Mouse (Mus musculus) forebrain, postnatal 0 days (tissue): Measurements from ENCODE around the gene Tbc1d30. TPM values are rescaled to one million over a fixed set of nuclear protein-coding genes. Genes with fewer than 3 reads are reported as not detected.

Experiments
- ATAC-seq: fragments of 200-750 bp; cut with Nextera tagmentation; 2 replicates; pipeline ENCODE4 v1.8.0; 2017; ENCODE audit warnings: mild to moderate bottlenecking, moderate library complexity
- DNase-seq: peaks from one replicate; pipeline ENCODE4 v3.0.0-alpha.2; 2015
- H3K27ac ChIP-seq: fragments of 300-500 bp; sonication (generic); 2 replicates; pipeline ENCODE4 v1.5.1; 2014; ENCODE audit warnings: low read depth, mild to moderate bottlenecking, antibody characterized with exemption, low read length, moderate library complexity, mixed read lengths
- H3K27me3 ChIP-seq: fragments of 300-500 bp; sonication (generic); 2 replicates; pipeline ENCODE4 v1.6.1; 2014; ENCODE audit warnings: mild to moderate bottlenecking, low read length, mixed read lengths; ENCODE audit not compliant: insufficient read depth
- H3K36me3 ChIP-seq: fragments of 300-500 bp; sonication (generic); 2 replicates; pipeline ENCODE4 v1.6.1; 2014; ENCODE audit warnings: mild to moderate bottlenecking, moderate library complexity; ENCODE audit not compliant: insufficient read depth
- H3K4me1 ChIP-seq: fragments of 300-500 bp; sonication (generic); 2 replicates; pipeline ENCODE4 v1.6.1; 2014; ENCODE audit warnings: antibody characterized with exemption; ENCODE audit not compliant: insufficient read depth
- H3K4me2 ChIP-seq: fragments of 300-500 bp; sonication (generic); 2 replicates; pipeline ENCODE4 v1.6.1; 2014; ENCODE audit warnings: low read depth, mild to moderate bottlenecking, moderate library complexity
- H3K4me3 ChIP-seq: fragments of 300-500 bp; sonication (generic); 2 replicates; pipeline ENCODE4 v1.5.1; 2014; ENCODE audit warnings: low read depth, low read length, mixed read lengths
- H3K9ac ChIP-seq: fragments of 300-500 bp; sonication (generic); 2 replicates; pipeline ENCODE4 v1.6.1; 2014; ENCODE audit warnings: mild to moderate bottlenecking
- H3K9me3 ChIP-seq: fragments of 300-500 bp; sonication (generic); 2 replicates; pipeline ENCODE4 v1.6.1; 2016; ENCODE audit warnings: low read length
- CTCF ChIP-seq: sonication (generic); IDR thresholded peaks from 2 replicates; pipeline ENCODE4 v1.5.1; 2016; ENCODE audit warnings: antibody characterized with exemption, control low read depth, low read depth
- WGBS: fragments of 180-500 bp; shearing (Covaris S2); extraction: QIAGEN DNeasy Blood & Tissue Kit; methylation state at CpG from one replicate; pipeline ENCODE4 v1.1.7; 2014; 5-methylcytosine and 5-hydroxymethylcytosine counted together
- polyA plus RNA-seq: library from polyadenylated mRNA; unstranded; fragments of >200 nt; fragmentation: Nextera tagmentation; extraction: Ambion mirVana; gene quantifications from 2 replicates; pipeline ENCODE4 v1.2.1, GENCODE M21; 2015
- total RNA-seq: library from RNA; depleted of rRNA; stranded (reverse); fragments of >200 nt; gene quantifications from 2 replicates; pipeline ENCODE4 v1.2.3, GENCODE M21; 2014

Gene Tbc1d30
- total and polyA plus RNA-seq, 2 experiments from 2014 or later, result 7.5 to 36.0 TPM

GRCm38 (mm10) chr10:121242596-121242995, 108.5 kb downstream of the Tbc1d30 start:
- WGBS, result 86% methylated on average over 10 of the region's 10 CpGs

DNA sequence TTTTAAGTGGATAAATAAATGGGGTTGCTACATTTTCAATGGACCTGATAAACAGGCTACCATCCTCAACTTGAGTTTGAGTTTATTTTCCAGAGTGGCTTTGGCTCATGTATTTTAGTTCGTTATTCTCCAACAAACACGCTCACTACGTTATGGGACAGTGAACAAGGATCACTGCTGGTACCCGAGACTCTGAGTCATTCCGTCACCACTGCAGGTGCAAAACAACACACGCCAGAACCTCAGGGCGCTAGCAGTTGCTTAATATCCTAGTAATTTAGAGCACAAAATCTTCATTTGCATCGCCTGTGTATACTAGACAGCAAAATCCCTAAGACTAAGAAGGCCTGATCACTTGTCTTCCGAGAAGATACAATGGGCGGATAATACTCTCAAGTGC, 112.0 kb downstream of the Tbc1d30 start:
- Histone ChIP-seq H3K27me3 (no peaks in the 10 kb centered on the region), H3K4me2 (no peak overlapping the region), H3K36me3 (no peaks in the 10 kb centered on the region), H3K27ac (no peak overlapping the region), H3K4me1 (no peaks in the 10 kb centered on the region), H3K9ac (no peak overlapping the region), H3K9me3 (no peaks in the 10 kb centered on the region), H3K4me3 (no peak overlapping the region)
- no peak for DNase-seq
- ATAC-seq, result no peak
- 64% methylated on average over 10 of the region's 10 CpGs for WGBS
- no peak for TF ChIP-seq CTCF

More at GRCm38 (mm10) chr10:121242596-121242995, 108.5 kb downstream of the Tbc1d30 start:
- no peak overlapping the region for H3K9ac ChIP-seq
- no peaks in the 10 kb centered on the region for H3K36me3 ChIP-seq
- ATAC-seq (no peak), DNase-seq (no peak)
- H3K9me3 ChIP-seq, result no peaks in the 10 kb centered on the region
- H3K4me2 ChIP-seq, result no peak overlapping the region
- no peak for TF ChIP-seq CTCF
- no peaks in the 10 kb centered on the region for H3K4me1 ChIP-seq
- H3K4me3 ChIP-seq, result no peak overlapping the region
- no peaks in the 10 kb centered on the region for H3K27me3 ChIP-seq
- no peak overlapping the region for H3K27ac ChIP-seq

DNA sequence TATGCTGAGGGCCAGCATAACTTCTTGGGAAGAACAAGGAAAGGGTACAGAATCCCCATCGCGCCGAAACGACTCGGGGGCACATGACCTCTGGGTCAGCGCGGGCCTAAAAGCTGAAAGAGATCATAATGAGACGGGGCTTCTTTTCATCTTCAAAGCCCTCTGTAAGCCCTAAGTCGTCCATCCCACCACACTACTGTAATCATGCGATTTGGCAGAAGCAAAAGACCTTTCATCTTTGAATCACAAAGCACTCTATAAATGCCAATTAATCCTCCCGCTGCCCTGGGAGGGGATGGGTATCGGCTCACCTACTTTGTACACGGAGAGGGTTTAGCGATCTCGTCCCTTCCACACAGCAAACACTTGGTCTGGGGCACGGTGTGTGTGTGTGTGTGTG, 112.5 kb downstream of the Tbc1d30 start:
- no peaks in the 10 kb centered on the region for H3K9me3 ChIP-seq
- no peaks in the 10 kb centered on the region for H3K27me3 ChIP-seq
- no peak for TF ChIP-seq CTCF
- no peaks in the 10 kb centered on the region for H3K4me1 ChIP-seq
- WGBS, result 17% methylated on average over 16 of the region's 16 CpGs
- no peaks in the 10 kb centered on the region for H3K36me3 ChIP-seq
- H3K27ac ChIP-seq, result no peak overlapping the region
- no peak for DNase-seq
- H3K4me2 ChIP-seq, result no peak overlapping the region
- H3K4me3 ChIP-seq, result no peak overlapping the region
- no peak overlapping the region for H3K9ac ChIP-seq
- ATAC-seq, result no peak

- no peaks in the 10 kb centered on the region for H3K36me3 ChIP-seq
- 84% methylated on average over 5 of the region's 5 CpGs for WGBS
- no peaks in the 10 kb centered on the region for H3K9me3 ChIP-seq
- H3K4me1 ChIP-seq, result no peaks in the 10 kb centered on the region
- no peak overlapping the region for H3K4me3 ChIP-seq
- no peak for DNase-seq
- H3K27ac ChIP-seq, result no peak overlapping the region
- H3K27me3 ChIP-seq, result no peaks in the 10 kb centered on the region
- no peak overlapping the region for H3K9ac ChIP-seq
- H3K4me2 ChIP-seq, result no peak overlapping the region
- ATAC-seq, result no peak
- no peak for TF ChIP-seq CTCF
Measured at GRCm38 (mm10) chr10:121237377-121237776, 113.7 kb downstream of the Tbc1d30 start.

- no peak for TF ChIP-seq CTCF
- DNase-seq (no peak), ATAC-seq (no peak)
- 81% methylated on average over 10 of the region's 10 CpGs for WGBS
- H3K27me3 ChIP-seq, result no peaks in the 10 kb centered on the region
- H3K9me3 ChIP-seq, result no peaks in the 10 kb centered on the region
- no peaks in the 10 kb centered on the region for H3K36me3 ChIP-seq
- no peak overlapping the region for H3K27ac ChIP-seq
- no peak overlapping the region for H3K9ac ChIP-seq
- no peaks in the 10 kb centered on the region for H3K4me1 ChIP-seq
- H3K4me3 ChIP-seq, result no peak overlapping the region
- no peak overlapping the region for H3K4me2 ChIP-seq
Measured at GRCm38 (mm10) chr10:121235167-121235824, 115.8 kb downstream of the Tbc1d30 start.

- WGBS, result 79% methylated on average over 3 of the region's 3 CpGs
- Histone ChIP-seq H3K4me1 (no peaks in the 10 kb centered on the region), H3K27me3 (no peaks in the 10 kb centered on the region)
Measured at GRCm38 (mm10) chr10:121234476-121234875, 116.6 kb downstream of the Tbc1d30 start.

DNA sequence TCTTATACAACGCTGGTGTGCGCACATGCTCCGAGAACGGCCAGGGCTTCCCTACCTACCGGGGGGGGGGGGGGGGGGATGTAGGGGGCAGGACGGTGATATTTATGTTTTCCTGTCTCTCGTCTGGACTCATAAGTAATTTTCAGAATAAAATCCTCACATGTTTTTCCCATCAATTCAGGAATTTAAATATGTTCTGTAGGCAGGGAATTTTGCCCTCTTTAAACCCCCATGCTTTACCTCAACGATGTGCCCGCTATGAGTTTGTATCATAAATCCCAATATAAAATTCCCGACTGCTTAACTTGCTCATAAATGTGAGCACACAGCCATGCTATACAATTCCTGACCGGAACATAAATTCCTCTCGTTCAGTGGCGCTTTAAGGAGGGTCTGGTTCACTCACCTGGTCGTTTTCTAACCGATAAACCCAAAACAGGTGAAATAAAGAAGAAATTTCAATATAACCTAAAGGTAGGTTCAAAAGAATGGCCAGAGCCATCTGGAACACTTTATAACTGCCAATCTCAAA, 122.6 kb downstream of the Tbc1d30 start:
- no peaks in the 10 kb centered on the region for H3K36me3 ChIP-seq
- ATAC-seq, result no peak
- no peaks in the 10 kb centered on the region for H3K27me3 ChIP-seq
- no peak for DNase-seq
- no peak overlapping the region for H3K4me2 ChIP-seq
- H3K27ac ChIP-seq, result no peak overlapping the region
- H3K4me1 ChIP-seq, result no peaks in the 10 kb centered on the region
- no peak overlapping the region for H3K9ac ChIP-seq
- 86% methylated on average over 15 of the region's 15 CpGs for WGBS
- no peak for TF ChIP-seq CTCF
- H3K9me3 ChIP-seq, result no peaks in the 10 kb centered on the region
- no peak overlapping the region for H3K4me3 ChIP-seq

More at GRCm38 (mm10) chr10:121234476-121234875, 116.6 kb downstream of the Tbc1d30 start:
- Histone ChIP-seq H3K27ac (no peak overlapping the region), H3K4me3 (no peak overlapping the region), H3K9ac (no peak overlapping the region), H3K9me3 (no peaks in the 10 kb centered on the region), H3K4me2 (no peak overlapping the region), H3K36me3 (no peaks in the 10 kb centered on the region)
- ATAC-seq, result no peak
- TF ChIP-seq CTCF, result no peak
- no peak for DNase-seq
